Mouse (Mus musculus) midbrain, embryonic 10.5 days (tissue): ENCODE results near the gene 1700020N01Rik. TPM values are rescaled to one million over a fixed set of nuclear protein-coding genes. Genes with fewer than 3 reads are reported as not detected.

Experiments used
- DNase-seq: peaks from one replicate; pipeline ENCODE4 v3.0.0-alpha.2; 2017; ENCODE audit warnings: low spot score
- H3K27ac ChIP-seq: fragments of 300-500 bp; sonication (generic); replicated peaks from 2 replicates; pipeline ENCODE4 v1.5.1; 2016; ENCODE audit warnings: mild to moderate bottlenecking
- H3K27me3 ChIP-seq: fragments of 300-500 bp; sonication (generic); 2 replicates; pipeline ENCODE4 v1.6.1; 2016; ENCODE audit warnings: low read depth, mild to moderate bottlenecking; ENCODE audit not compliant: poor library complexity, severe bottlenecking
- H3K36me3 ChIP-seq: fragments of 300-500 bp; sonication (generic); 2 replicates; pipeline ENCODE4 v1.6.1; 2016; ENCODE audit warnings: mild to moderate bottlenecking, moderate library complexity
- H3K4me1 ChIP-seq: fragments of 300-500 bp; sonication (generic); 2 replicates; pipeline ENCODE4 v1.6.1; 2016
- H3K4me3 ChIP-seq: fragments of 300-500 bp; sonication (generic); 2 replicates; pipeline ENCODE4 v1.5.1; 2016; ENCODE audit warnings: mild to moderate bottlenecking, moderate library complexity
- H3K9me3 ChIP-seq: fragments of 300-500 bp; sonication (generic); replicated peaks from 2 replicates; pipeline ENCODE4 v1.6.1; 2016; ENCODE audit warnings: mild to moderate bottlenecking
- WGBS: fragments of 180-500 bp; shearing (Covaris S2); methylation state at CpG from one replicate; pipeline ENCODE4 v1.1.7; 2016; 5-methylcytosine and 5-hydroxymethylcytosine counted together
- polyA plus RNA-seq: library from polyadenylated mRNA; unstranded; fragments of >200 nt; fragmentation: Nextera tagmentation; extraction: Ambion mirVana; gene quantifications from 2 replicates; pipeline ENCODE4 v1.2.1, GENCODE M21; 2016

The 1700020N01Rik gene
- polyA plus RNA-seq, 1 experiment from 2014 or later, result not detected

- 93% methylated on average over 24 of the region's 24 CpGs for WGBS
- H3K27ac ChIP-seq, result no peak overlapping the region
- H3K36me3 ChIP-seq, result no peaks in the 10 kb centered on the region
- H3K27me3 ChIP-seq, result no peaks in the 10 kb centered on the region
- H3K4me3 ChIP-seq, result no peak overlapping the region
- DNase-seq, result no peak
- H3K4me1 ChIP-seq, result no peaks in the 10 kb centered on the region
- peaks cover 9% of the 10 kb centered on the region; the same call in 1 of the 2 replicates for H3K9me3 ChIP-seq
Measured at GRCm38 (mm10) chr10:21652426-21653345, 59.7 kb downstream of the 1700020N01Rik start.

GRCm38 (mm10) chr10:21653469-21653868 lies 60.5 kb downstream of the 1700020N01Rik start:
- 91% methylated on average over 7 of the region's 7 CpGs for WGBS
- no peaks in the 10 kb centered on the region for H3K36me3 ChIP-seq

GRCm38 (mm10) chr10:21659576-21660246 lies 66.8 kb downstream of the 1700020N01Rik start:
- Histone ChIP-seq H3K9me3 (peaks cover 5% of the 10 kb centered on the region; the same call in 1 of the 2 replicates), H3K27ac (no peak overlapping the region), H3K36me3 (no peaks in the 10 kb centered on the region), H3K27me3 (no peaks in the 10 kb centered on the region), H3K4me1 (no peaks in the 10 kb centered on the region), H3K4me3 (no peak overlapping the region)
- DNase-seq, result no peak
- WGBS, result 90% methylated on average over 8 of the region's 8 CpGs

More at GRCm38 (mm10) chr10:21653469-21653868, 60.5 kb downstream of the 1700020N01Rik start:
- Histone ChIP-seq H3K27me3 (no peaks in the 10 kb centered on the region), H3K9me3 (peaks cover 9% of the 10 kb centered on the region; the same call in 1 of the 2 replicates), H3K4me1 (no peaks in the 10 kb centered on the region), H3K4me3 (no peak overlapping the region), H3K27ac (no peak overlapping the region)
- no peak for DNase-seq

- Histone ChIP-seq H3K4me3 (no peak overlapping the region), H3K27ac (no peak overlapping the region), H3K4me1 (no peaks in the 10 kb centered on the region), H3K27me3 (no peaks in the 10 kb centered on the region), H3K9me3 (no peaks in the 10 kb centered on the region), H3K36me3 (no peaks in the 10 kb centered on the region)
- DNase-seq, result peak; percentile 32
- 55% methylated on average over 17 of the region's 17 CpGs for WGBS
Measured at GRCm38 (mm10) chr10:21668976-21669375, 76.0 kb downstream of the 1700020N01Rik start.

GRCm38 (mm10) chr10:21669750-21670161 lies 76.8 kb downstream of the 1700020N01Rik start:
- H3K9me3 ChIP-seq, result no peaks in the 10 kb centered on the region
- no peak overlapping the region for H3K4me3 ChIP-seq
- no peak overlapping the region for H3K27ac ChIP-seq
- H3K4me1 ChIP-seq, result no peaks in the 10 kb centered on the region
- DNase-seq, result no peak
- 85% methylated on average over 11 of the region's 11 CpGs for WGBS
- no peaks in the 10 kb centered on the region for H3K27me3 ChIP-seq
- no peaks in the 10 kb centered on the region for H3K36me3 ChIP-seq

GRCm38 (mm10) chr10:21670168-21670567 lies 77.2 kb downstream of the 1700020N01Rik start:
- WGBS, result 91% methylated on average over 5 of the region's 5 CpGs
- no peak overlapping the region for H3K4me3 ChIP-seq
- no peaks in the 10 kb centered on the region for H3K4me1 ChIP-seq
- DNase-seq, result no peak
- no peaks in the 10 kb centered on the region for H3K36me3 ChIP-seq
- H3K9me3 ChIP-seq, result no peaks in the 10 kb centered on the region
- H3K27ac ChIP-seq, result no peak overlapping the region
- H3K27me3 ChIP-seq, result no peaks in the 10 kb centered on the region

Other genes starting within 250 kb of the 1700020N01Rik start
- gene Aldh8a1, start 215.9 kb upstream of the 1700020N01Rik start, polyA plus RNA-seq, result 0.12 and 0.14 TPM in 2 replicates